Mouse (Mus musculus) heart, embryonic 14.5 days (tissue): ENCODE measurements at regions not wholly inside any gene's neighbourhood (a gene's known extent, or its start where the extent isn't known, plus 50 kb on each side); places are given as distances from the start of the nearest gene placed in this dataset.

Experiments
- ATAC-seq: fragments of 200-750 bp; cut with Nextera tagmentation; 2 replicates; pipeline ENCODE4 v1.8.0; 2017; ENCODE audit warnings: low read depth, moderate TSS enrichment; ENCODE audit not compliant: insufficient number of reproducible peaks, insufficient read depth, low FRiP score
- H3K27ac ChIP-seq, 2 experiments: fragments of 200-500 bp in 1 of 2; fragments of 300-500 bp in 1 of 2; sonication (generic) in 1 of 2; replicated peaks in 1 of 2; 2 replicates each; pipeline ENCODE4 v1.5.1; 2012 to 2014; ENCODE audit warnings: low read depth in 2 of 2, low read length in 2 of 2, control low read depth in 1 of 2, mild to moderate bottlenecking in 1 of 2, mixed read lengths in 1 of 2; ENCODE audit not compliant: control insufficient read depth in 1 of 2, insufficient read depth in 1 of 2
- H3K27me3 ChIP-seq: fragments of 300-500 bp; sonication (generic); 2 replicates; pipeline ENCODE4 v1.6.1; 2014; ENCODE audit warnings: mild to moderate bottlenecking, low read length, control low read depth; ENCODE audit not compliant: control insufficient read depth, insufficient read depth
- H3K36me3 ChIP-seq: fragments of 300-500 bp; sonication (generic); 2 replicates; pipeline ENCODE4 v1.6.1; 2014; ENCODE audit warnings: mild to moderate bottlenecking, control low read depth, low read length, mixed read lengths; ENCODE audit not compliant: control insufficient read depth, insufficient read depth
- H3K4me1 ChIP-seq, 2 experiments: fragments of 200-500 bp in 1 of 2; fragments of 300-500 bp in 1 of 2; sonication (generic) in 1 of 2; 2 replicates each; pipeline ENCODE4 v1.6.1; 2012 to 2014; ENCODE audit warnings: low read length in 2 of 2, control low read depth in 1 of 2, mixed read lengths in 1 of 2; ENCODE audit not compliant: control insufficient read depth in 2 of 2, insufficient read depth in 2 of 2
- H3K4me2 ChIP-seq: fragments of 300-500 bp; sonication (generic); 2 replicates; pipeline ENCODE4 v1.6.1; 2014; ENCODE audit warnings: mild to moderate bottlenecking, low read length
- H3K4me3 ChIP-seq, 2 experiments: fragments of 200-500 bp in 1 of 2; fragments of 300-500 bp in 1 of 2; sonication (generic) in 1 of 2; 2 replicates each; pipeline ENCODE4 v1.5.1; 2012 to 2014; ENCODE audit warnings: low read length in 2 of 2, mild to moderate bottlenecking in 2 of 2, control low read depth in 1 of 2, low read depth in 1 of 2, moderate library complexity in 1 of 2; ENCODE audit not compliant: control insufficient read depth in 1 of 2, insufficient read depth in 1 of 2
- H3K9ac ChIP-seq: fragments of 300-500 bp; sonication (generic); 2 replicates; pipeline ENCODE4 v1.6.1; 2014; ENCODE audit warnings: mild to moderate bottlenecking, low read length
- H3K9me3 ChIP-seq: fragments of 300-500 bp; sonication (generic); 2 replicates; pipeline ENCODE4 v1.6.1; 2016; ENCODE audit warnings: low read length, control low read depth; ENCODE audit not compliant: control insufficient read depth
- WGBS: fragments of 180-500 bp; shearing (Covaris S2); extraction: QIAGEN DNeasy Blood & Tissue Kit; methylation state at CpG from one replicate; pipeline ENCODE4 v1.1.7; 2014; 5-methylcytosine and 5-hydroxymethylcytosine counted together

GRCm38 (mm10) chr5:119097576-119098193 is 537.2 kb downstream of the Med13l start:
- Histone ChIP-seq H3K9me3 (no peaks in the 10 kb centered on the region), H3K36me3 (no peaks in the 10 kb centered on the region), H3K4me3 (no peak overlapping the region), H3K4me2 (no peak overlapping the region), H3K27ac (no peak overlapping the region), H3K4me1 (no peaks in the 10 kb centered on the region), H3K27me3 (peaks cover 18% of the 10 kb centered on the region), H3K9ac (no peak overlapping the region)
- ATAC-seq = no peak
- WGBS = 3% methylated on average over 17 of the region's 17 CpGs

- Histone ChIP-seq H3K27ac (no peak overlapping the region), H3K36me3 (no peaks in the 10 kb centered on the region), H3K4me3 (no peak overlapping the region), H3K4me1 (no peaks in the 10 kb centered on the region), H3K27me3 (peaks cover 16% of the 10 kb centered on the region), H3K9ac (no peak overlapping the region), H3K9me3 (no peaks in the 10 kb centered on the region), H3K4me2 (no peak overlapping the region)
- ATAC-seq = no peak
- WGBS = 72% methylated on average over 6 of the region's 6 CpGs
These were observed 539.3 kb downstream of the Med13l start for GRCm38 (mm10) chr5:119099817-119100216.

GRCm38 (mm10) chr5:119103503-119103902 is 543.0 kb downstream of the Med13l start:
- H3K9me3 ChIP-seq = no peaks in the 10 kb centered on the region
- no peak overlapping the region for H3K4me2 ChIP-seq
- no peak overlapping the region for H3K9ac ChIP-seq
- no peaks in the 10 kb centered on the region for H3K4me1 ChIP-seq
- no peaks in the 10 kb centered on the region for H3K36me3 ChIP-seq
- no peaks in the 10 kb centered on the region for H3K27me3 ChIP-seq
- 22% methylated on average over 1 of the region's 1 CpGs for WGBS
- ATAC-seq = no peak
- H3K4me3 ChIP-seq = no peak overlapping the region
- H3K27ac ChIP-seq = no peak overlapping the region

- Histone ChIP-seq H3K36me3 (no peaks in the 10 kb centered on the region), H3K9ac (no peak overlapping the region), H3K4me2 (no peak overlapping the region), H3K4me3 (no peak overlapping the region), H3K4me1 (no peaks in the 10 kb centered on the region), H3K27ac (no peak overlapping the region), H3K27me3 (no peaks in the 10 kb centered on the region), H3K9me3 (no peaks in the 10 kb centered on the region)
- ATAC-seq = no peak
- 76% methylated on average over 4 of the region's 4 CpGs for WGBS
These were observed 547.4 kb downstream of the Med13l start for GRCm38 (mm10) chr5:119107898-119108297.

GRCm38 (mm10) chr5:119109501-119109900 is 549.0 kb downstream of the Med13l start:
- no peaks in the 10 kb centered on the region for H3K27me3 ChIP-seq
- H3K4me2 ChIP-seq = no peak overlapping the region
- no peaks in the 10 kb centered on the region; a peak in 1 of 4 replicates for H3K4me1 ChIP-seq
- H3K36me3 ChIP-seq = no peaks in the 10 kb centered on the region
- no peak overlapping the region for H3K9ac ChIP-seq
- no peak for ATAC-seq
- H3K4me3 ChIP-seq = no peak overlapping the region
- H3K9me3 ChIP-seq = no peaks in the 10 kb centered on the region
- 72% methylated on average over 1 of the region's 1 CpGs for WGBS
- no peak overlapping the region for H3K27ac ChIP-seq

GRCm38 (mm10) chr5:119114074-119114473 is 553.6 kb downstream of the Med13l start:
- no peak overlapping the region for H3K27ac ChIP-seq
- H3K4me1 ChIP-seq = no peaks in the 10 kb centered on the region; a peak in 1 of 4 replicates
- H3K36me3 ChIP-seq = no peaks in the 10 kb centered on the region
- no peaks in the 10 kb centered on the region for H3K9me3 ChIP-seq
- no peak overlapping the region for H3K4me3 ChIP-seq
- H3K4me2 ChIP-seq = no peak overlapping the region
- 52% methylated on average over 6 of the region's 7 CpGs for WGBS
- no peak overlapping the region for H3K9ac ChIP-seq
- no peak for ATAC-seq
- no peaks in the 10 kb centered on the region for H3K27me3 ChIP-seq

- no peak for ATAC-seq
- no peak overlapping the region for H3K4me3 ChIP-seq
- 85% methylated on average over 7 of the region's 7 CpGs for WGBS
These were observed 544.7 kb upstream of the Tbx3 start for GRCm38 (mm10) chr5:119125745-119126144.

GRCm38 (mm10) chr5:119130176-119130575 is 540.3 kb upstream of the Tbx3 start:
- H3K9me3 ChIP-seq = no peaks in the 10 kb centered on the region
- no peak for ATAC-seq
- peaks cover 0 to 3% of the 10 kb centered on the region in 2 experiments; a peak in 1 of 4 replicates for H3K4me1 ChIP-seq
- WGBS = 86% methylated on average over 7 of the region's 7 CpGs
- H3K4me3 ChIP-seq = no peak overlapping the region
- no peak overlapping the region for H3K9ac ChIP-seq
- peaks cover 13% of the 10 kb centered on the region for H3K27me3 ChIP-seq
- H3K4me2 ChIP-seq = no peak overlapping the region
- H3K36me3 ChIP-seq = no peaks in the 10 kb centered on the region
- no peak overlapping the region for H3K27ac ChIP-seq

More at GRCm38 (mm10) chr5:119125745-119126144, 544.7 kb upstream of the Tbx3 start:
- H3K9ac ChIP-seq = no peak overlapping the region
- no peak overlapping the region for H3K27ac ChIP-seq
- no peaks in the 10 kb centered on the region for H3K9me3 ChIP-seq
- H3K36me3 ChIP-seq = no peaks in the 10 kb centered on the region
- no peak overlapping the region for H3K4me2 ChIP-seq
- no peaks in the 10 kb centered on the region for H3K27me3 ChIP-seq
- no peaks in the 10 kb centered on the region for H3K4me1 ChIP-seq
